ENCODE assay signal across 2 mouse cellular contexts in genomic region chr15:99122642-99123041, GRCm38 (mm10).
TF ChIP-seq lines count a peak whose summit lies in the region.

No protein-coding gene starts in this region.

TF ChIP-seq in CH12.LX, 34 proteins besides CTCF, POLR2A, EP300 and RAD21:
- no peak for TF ChIP-seq MAX (IDR thresholded peaks at IDR 0.05; ENCODE audit: low read length)
- no peak for TF ChIP-seq MXI1 (IDR thresholded peaks at IDR 0.05; ENCODE audit: low read depth, low read length)
- TF ChIP-seq TBP (conservative IDR thresholded peaks at IDR 0.05; ENCODE audit: low read depth, low read length): no peak
- TF ChIP-seq SMC3 (IDR thresholded peaks at IDR 0.05; ENCODE audit: low read depth, low read length): no peak
- TF ChIP-seq USF1 (IDR thresholded peaks at IDR 0.05; ENCODE audit: low read depth, low read length): no peak
- no peak for TF ChIP-seq IRF4 (IDR thresholded peaks at IDR 0.05; ENCODE audit: low read depth, low read length)

TF ChIP-seq in myocyte, 11 proteins besides CTCF, POLR2A, EP300 and RAD21:
- TF ChIP-seq MYOG (IDR thresholded peaks at IDR 0.05; ENCODE audit: control insufficient read depth in 1 of 3, insufficient read depth in 1 of 3, insufficient read length in 2 of 3, low read depth in 2 of 3) (no peak), TCF3 (IDR thresholded peaks at IDR 0.05; ENCODE audit: insufficient read length, low read depth) (no peak), REST (IDR thresholded peaks at IDR 0.05; ENCODE audit: insufficient read depth, insufficient read length) (no peak), CEBPB (IDR thresholded peaks at IDR 0.05; ENCODE audit: insufficient read depth, poor library complexity, severe bottlenecking) (peak; percentile 65), MYOD1 (IDR thresholded peaks at IDR 0.05; ENCODE audit: control insufficient read depth in 1 of 3, insufficient read length in 2 of 3, low read depth in 2 of 3) (no peak)
